Mouse (Mus musculus) forebrain, embryonic 14.5 days (tissue): Measurements from ENCODE around the gene Ovol2. TPM values are rescaled to one million over a fixed set of nuclear protein-coding genes. Genes with fewer than 3 reads are reported as not detected.

Source experiments
- ATAC-seq: fragments of 200-750 bp; cut with Nextera tagmentation; 2 replicates; pipeline ENCODE4 v1.8.0; 2017; ENCODE audit warnings: mild to moderate bottlenecking, moderate library complexity
- DNase-seq: peaks from one replicate; pipeline ENCODE4 v3.0.0-alpha.2; 2015; ENCODE audit warnings: low spot score
- H3K27ac ChIP-seq: fragments of 300-500 bp; sonication (generic); 2 replicates; pipeline ENCODE4 v1.5.1; 2014; ENCODE audit warnings: low read depth, mild to moderate bottlenecking, control low read depth, low read length, moderate library complexity
- H3K27me3 ChIP-seq: fragments of 300-500 bp; sonication (generic); replicated peaks from 2 replicates; pipeline ENCODE4 v1.6.1; 2014; ENCODE audit warnings: low read length, control low read depth, mixed read lengths; ENCODE audit not compliant: control insufficient read depth, insufficient read depth
- H3K36me3 ChIP-seq: fragments of 300-500 bp; sonication (generic); 2 replicates; pipeline ENCODE4 v1.6.1; 2014; ENCODE audit warnings: low read length, control low read depth; ENCODE audit not compliant: control insufficient read depth, insufficient read depth
- H3K4me1 ChIP-seq: fragments of 300-500 bp; sonication (generic); 2 replicates; pipeline ENCODE4 v1.6.1; 2014; ENCODE audit warnings: antibody characterized with exemption, low read length, control low read depth; ENCODE audit not compliant: control insufficient read depth, insufficient read depth
- H3K4me2 ChIP-seq: fragments of 300-500 bp; sonication (generic); 2 replicates; pipeline ENCODE4 v1.6.1; 2014; ENCODE audit warnings: mild to moderate bottlenecking, control low read depth, low read length
- H3K4me3 ChIP-seq: fragments of 300-500 bp; sonication (generic); 2 replicates; pipeline ENCODE4 v1.5.1; 2014; ENCODE audit warnings: low read depth, low read length, control low read depth
- H3K9ac ChIP-seq: fragments of 300-500 bp; sonication (generic); 2 replicates; pipeline ENCODE4 v1.6.1; 2014; ENCODE audit warnings: mild to moderate bottlenecking, low read length, control low read depth, moderate library complexity
- H3K9me3 ChIP-seq: fragments of 300-500 bp; sonication (generic); replicated peaks from 2 replicates; pipeline ENCODE4 v1.6.1; 2016; ENCODE audit warnings: low read length, control low read depth, mixed read lengths; ENCODE audit not compliant: control insufficient read depth
- WGBS: fragments of 180-500 bp; shearing (Covaris S2); extraction: QIAGEN DNeasy Blood & Tissue Kit; methylation state at CpG from one replicate; pipeline ENCODE4 v1.1.7; 2014; 5-methylcytosine and 5-hydroxymethylcytosine counted together
- polyA plus RNA-seq: library from polyadenylated mRNA; unstranded; fragments of >200 nt; fragmentation: Nextera tagmentation; extraction: Ambion mirVana; gene quantifications from 2 replicates; pipeline ENCODE4 v1.2.1, GENCODE M21; 2014

Gene Ovol2
- polyA plus RNA-seq, result not detected in 2 replicates

DNA sequence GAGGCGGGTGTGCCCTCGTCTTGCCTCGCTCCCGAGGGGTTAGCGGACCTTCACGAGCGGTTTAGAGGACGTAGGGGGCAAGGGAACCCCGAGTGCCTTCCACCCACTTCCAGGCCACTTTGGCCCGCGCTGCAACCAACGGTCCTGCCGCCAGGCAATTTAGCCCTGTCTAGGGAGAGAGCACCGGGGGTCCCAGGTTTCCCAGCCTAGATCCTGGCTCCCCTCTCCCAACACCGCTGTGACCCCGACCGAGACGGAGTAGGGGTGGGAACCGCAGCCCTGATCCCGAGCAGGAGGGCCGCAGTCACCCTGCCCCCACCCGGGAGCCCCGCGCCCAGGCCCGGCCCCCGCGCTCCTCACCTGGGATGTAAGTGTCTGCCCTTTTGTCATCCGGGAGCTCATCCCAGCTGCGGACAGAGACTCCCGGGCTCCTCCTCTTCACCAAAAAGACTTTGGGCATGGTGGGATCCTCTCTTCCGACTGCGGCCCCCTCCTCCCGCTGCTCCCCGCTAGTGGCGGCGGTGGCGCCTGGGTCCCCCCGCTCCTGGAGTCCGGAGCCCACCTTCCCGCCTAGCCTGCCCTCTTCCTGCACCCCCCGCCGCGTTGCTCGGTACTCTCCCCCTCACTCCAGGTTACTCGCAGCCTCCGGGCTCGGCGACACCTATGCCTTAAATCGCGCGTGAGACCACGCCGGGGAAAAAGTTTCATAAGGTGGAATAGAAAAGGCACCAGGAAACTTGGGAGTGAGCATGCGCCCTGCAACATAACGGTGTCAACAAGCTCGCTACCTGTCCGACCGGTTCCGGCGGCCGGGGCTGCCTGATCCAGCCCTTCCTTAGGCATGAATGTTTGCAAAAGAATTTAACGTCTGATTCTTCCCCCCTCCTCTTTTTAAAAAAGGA lies at the start of gene Ovol2:
Ovol2 (minus strand) TSS at position 746 of the 902 bp plus-strand sequence.
- H3K4me3 ChIP-seq, result peak within 1 kb of the TSS; percentile 46
- peaks cover 63% of the 10 kb centered on the region for H3K27me3 ChIP-seq
- H3K4me2 ChIP-seq, result peak within 1 kb of the TSS; percentile 91
- peaks cover 16% of the 10 kb centered on the region for H3K4me1 ChIP-seq
- ATAC-seq (peak; percentile 49), DNase-seq (no peak)
- H3K36me3 ChIP-seq, result no peaks in the 10 kb centered on the region
- no peak within 1 kb of the TSS for H3K27ac ChIP-seq
- H3K9me3 ChIP-seq, result no peaks in the 10 kb centered on the region
- WGBS, result 1% methylated on average over 59 of the region's 62 CpGs
- peak within 1 kb of the TSS; percentile 52 for H3K9ac ChIP-seq

DNA sequence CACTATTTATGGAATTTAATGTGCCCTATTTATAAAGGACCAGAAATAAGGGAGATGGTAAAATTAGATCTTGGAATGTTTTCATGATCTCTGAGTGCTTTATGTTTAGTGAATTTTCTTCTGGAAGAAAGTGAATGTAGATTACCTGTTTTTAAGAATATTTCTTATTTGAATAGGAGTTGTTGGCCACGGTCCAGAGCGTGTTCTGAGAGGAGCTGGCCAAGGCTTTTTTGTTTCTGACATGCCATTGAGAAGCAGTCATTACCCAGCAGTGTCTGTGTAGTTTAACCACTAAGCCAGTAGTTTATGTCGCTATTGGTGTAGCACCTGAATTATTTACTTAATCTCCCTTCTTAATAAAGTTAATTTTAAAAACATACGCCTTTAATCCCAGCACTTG lies 49.8 kb upstream of the Ovol2 start:
- H3K4me3 ChIP-seq, result no peak overlapping the region
- H3K36me3 ChIP-seq, result peaks cover 86% of the 10 kb centered on the region
- no peak overlapping the region for H3K27ac ChIP-seq
- no peaks in the 10 kb centered on the region for H3K27me3 ChIP-seq
- 87% methylated on average over 4 of the region's 4 CpGs for WGBS
- H3K4me2 ChIP-seq, result no peak overlapping the region
- no peaks in the 10 kb centered on the region for H3K4me1 ChIP-seq
- no peak for DNase-seq
- H3K9ac ChIP-seq, result no peak overlapping the region
- no peak for ATAC-seq
- no peaks in the 10 kb centered on the region for H3K9me3 ChIP-seq

DNA sequence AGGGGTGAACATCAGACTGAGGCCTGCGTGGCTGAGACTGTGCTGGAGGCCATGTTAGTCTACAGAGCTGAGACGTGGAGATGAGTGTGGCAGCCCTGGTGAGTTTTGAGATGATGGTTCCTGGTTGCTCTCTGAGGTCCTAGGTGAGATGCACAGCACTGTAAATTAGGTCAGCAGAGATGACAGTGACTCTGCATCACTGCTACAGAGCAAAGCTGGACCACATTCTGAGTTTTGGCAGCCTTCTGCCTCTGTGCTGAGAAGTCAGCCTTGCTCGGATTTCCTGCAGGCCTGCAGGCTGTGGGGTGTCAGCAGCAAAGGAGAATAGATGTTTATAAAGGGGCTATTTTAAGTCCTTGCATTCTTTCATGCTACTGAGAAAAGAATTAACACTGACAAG lies 49.3 kb upstream of the Ovol2 start:
- H3K27ac ChIP-seq, result no peak overlapping the region
- WGBS, result 79% methylated on average over 3 of the region's 3 CpGs
- H3K9ac ChIP-seq, result no peak overlapping the region
- H3K36me3 ChIP-seq, result peaks cover 90% of the 10 kb centered on the region
- no peak overlapping the region for H3K4me2 ChIP-seq
- no peaks in the 10 kb centered on the region for H3K4me1 ChIP-seq
- H3K9me3 ChIP-seq, result no peaks in the 10 kb centered on the region
- no peak overlapping the region for H3K4me3 ChIP-seq
- no peak for ATAC-seq
- no peaks in the 10 kb centered on the region for H3K27me3 ChIP-seq
- DNase-seq, result no peak

DNA sequence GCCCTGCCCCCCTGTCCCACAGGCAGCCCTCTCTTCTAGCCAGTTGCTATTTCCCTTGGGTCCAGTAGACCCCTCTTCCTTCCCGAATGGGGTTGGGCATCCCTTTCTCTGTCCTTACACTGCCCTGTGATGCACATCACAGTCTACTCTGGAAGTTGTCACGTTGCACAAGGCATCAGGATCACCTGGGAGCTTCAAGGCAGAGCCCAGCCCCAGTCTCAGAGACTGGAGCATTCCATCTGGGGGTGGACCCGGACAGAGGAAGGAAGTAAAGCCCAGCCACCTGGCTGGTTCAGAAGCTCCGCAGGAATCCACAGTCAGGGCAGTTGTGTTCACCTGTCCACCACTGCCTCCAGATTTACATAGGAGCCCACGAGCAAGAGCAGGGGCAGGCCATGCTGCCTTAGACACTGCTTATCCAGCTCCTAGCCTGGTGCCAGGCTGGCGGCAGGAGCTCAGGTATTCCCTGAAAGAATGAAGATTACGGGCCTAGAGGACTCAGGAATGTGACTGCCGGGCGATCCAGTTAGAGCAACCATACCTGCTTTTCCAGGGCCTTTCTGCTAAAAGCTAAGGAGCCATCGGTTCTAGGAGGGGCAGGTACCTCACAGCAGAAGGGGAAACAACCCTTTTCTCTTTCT lies 43.2 kb upstream of the Ovol2 start:
- Histone ChIP-seq H3K9ac (no peak overlapping the region), H3K36me3 (peaks cover 67% of the 10 kb centered on the region), H3K27ac (no peak overlapping the region), H3K4me3 (no peak overlapping the region), H3K9me3 (no peaks in the 10 kb centered on the region), H3K27me3 (no peaks in the 10 kb centered on the region), H3K4me1 (peaks cover 1% of the 10 kb centered on the region; the same call in 1 of the 2 replicates), H3K4me2 (no peak overlapping the region)
- no peak for ATAC-seq
- no peak for DNase-seq
- WGBS, result 94% methylated on average over 10 of the region's 10 CpGs

DNA sequence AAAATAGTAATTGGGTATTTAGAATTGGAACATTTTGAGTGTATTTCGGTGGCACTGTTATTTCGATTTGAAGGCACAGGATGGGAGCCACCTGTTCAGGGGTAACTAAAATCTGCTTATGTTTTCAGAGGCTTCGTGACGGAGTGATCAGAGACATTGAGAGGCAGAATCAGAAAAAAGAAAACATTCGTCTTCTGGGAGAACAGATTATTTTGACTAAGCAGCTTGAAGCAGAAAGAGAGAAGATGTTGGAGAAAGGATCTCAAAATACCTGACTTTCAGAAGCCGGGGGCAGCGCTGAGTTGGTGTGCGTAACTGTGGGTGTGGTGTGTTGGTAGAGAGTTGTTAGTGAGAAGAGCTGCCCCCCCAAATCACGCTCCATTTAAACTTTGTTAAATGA lies 41.1 kb upstream of the Ovol2 start:
- WGBS, result 97% methylated on average over 9 of the region's 9 CpGs
- Histone ChIP-seq H3K27ac (no peak overlapping the region), H3K4me3 (no peak overlapping the region), H3K4me2 (no peak overlapping the region), H3K9me3 (no peaks in the 10 kb centered on the region), H3K27me3 (no peaks in the 10 kb centered on the region), H3K9ac (no peak overlapping the region), H3K4me1 (peaks cover 9% of the 10 kb centered on the region; the same call in 1 of the 2 replicates), H3K36me3 (peaks cover 47% of the 10 kb centered on the region)
- ATAC-seq, result no peak
- no peak for DNase-seq

DNA sequence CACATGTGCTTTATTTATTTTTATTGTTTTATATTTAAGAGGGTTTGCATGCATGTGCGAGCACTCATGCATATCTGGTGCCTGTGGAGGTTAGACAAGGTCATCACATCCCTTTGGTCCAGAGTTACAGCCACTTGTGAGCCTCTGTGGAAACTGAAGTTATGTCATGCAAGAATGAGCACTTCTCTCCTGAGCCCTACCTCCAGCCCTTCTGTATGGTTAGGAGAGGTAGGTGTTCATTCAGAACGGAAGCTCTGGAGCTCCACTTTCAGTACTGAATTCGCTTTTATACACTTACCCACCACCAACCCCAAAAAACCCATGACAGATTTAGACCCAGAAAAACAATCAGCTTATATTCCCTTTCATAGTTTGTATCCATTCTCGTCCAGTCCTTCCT lies 39.6 kb upstream of the Ovol2 start:
- H3K4me2 ChIP-seq, result no peak overlapping the region
- no peaks in the 10 kb centered on the region for H3K27me3 ChIP-seq
- peaks cover 9% of the 10 kb centered on the region; the same call in 1 of the 2 replicates for H3K4me1 ChIP-seq
- DNase-seq (no peak), ATAC-seq (no peak)
- WGBS, result 90% methylated on average over 4 of the region's 4 CpGs
- no peaks in the 10 kb centered on the region for H3K9me3 ChIP-seq
- no peak overlapping the region for H3K9ac ChIP-seq
- H3K4me3 ChIP-seq, result no peak overlapping the region
- H3K36me3 ChIP-seq, result peaks cover 33% of the 10 kb centered on the region
- no peak overlapping the region for H3K27ac ChIP-seq

DNA sequence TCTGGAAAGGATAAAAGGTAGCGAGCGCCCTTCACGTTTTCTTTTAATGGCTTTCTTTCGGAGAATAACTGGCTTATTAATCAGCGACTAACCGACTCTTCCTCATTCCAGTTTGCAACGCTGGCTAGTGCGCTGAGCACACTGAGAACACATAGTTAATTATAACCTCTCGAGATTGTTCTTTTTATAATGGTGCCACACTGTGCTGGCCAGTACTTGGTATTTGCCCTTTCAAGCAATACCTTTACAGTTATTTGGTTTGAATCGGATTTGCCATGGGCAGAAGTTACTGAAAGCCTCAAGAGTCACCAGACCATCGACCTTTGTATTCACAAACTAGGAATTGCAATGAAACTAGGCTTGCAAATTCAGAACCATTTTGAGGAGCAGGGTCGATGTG lies 37.6 kb upstream of the Ovol2 start:
- Histone ChIP-seq H3K4me2 (peak overlapping the region; percentile 80), H3K27me3 (no peaks in the 10 kb centered on the region), H3K9me3 (no peaks in the 10 kb centered on the region), H3K4me3 (peak overlapping the region; percentile 88), H3K27ac (peak overlapping the region; percentile 86; the same call in 1 of the 2 replicates), H3K36me3 (peaks cover 16% of the 10 kb centered on the region), H3K9ac (peak overlapping the region; percentile 92), H3K4me1 (peaks cover 9% of the 10 kb centered on the region; the same call in 1 of the 2 replicates)
- peak; percentile 19; the same call in 1 of the 2 replicates for ATAC-seq
- DNase-seq, result no peak
- 1% methylated on average over 12 of the region's 12 CpGs for WGBS

DNA sequence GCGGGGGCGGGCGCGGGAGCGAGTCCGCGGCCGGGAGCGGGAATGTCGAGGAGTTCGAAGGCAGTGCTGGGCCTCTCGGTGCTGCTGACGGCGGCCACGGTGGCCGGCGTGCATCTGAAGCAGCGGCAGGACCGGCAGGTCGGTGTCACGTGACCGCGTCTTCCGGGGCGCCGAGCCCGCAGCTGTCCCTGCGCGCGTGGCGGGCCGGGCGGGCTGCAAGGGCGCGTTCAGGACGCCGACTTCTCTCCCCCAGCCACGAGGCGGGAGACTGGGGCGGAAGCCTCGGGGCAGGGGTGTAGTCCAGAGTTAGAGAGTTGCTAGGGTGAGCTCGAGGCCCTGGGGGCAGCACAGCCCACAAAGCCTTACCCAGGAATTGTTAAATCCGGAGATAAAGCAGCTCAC lies 37.1 kb upstream of the Ovol2 start:
- H3K4me3 ChIP-seq, result peak overlapping the region; percentile 88

More for the DNA sequence above, 37.1 kb upstream of the Ovol2 start:
- Histone ChIP-seq H3K9ac (peak overlapping the region; percentile 92), H3K4me2 (peak overlapping the region; percentile 80), H3K9me3 (no peaks in the 10 kb centered on the region), H3K36me3 (peaks cover 11% of the 10 kb centered on the region), H3K27ac (peak overlapping the region; percentile 86), H3K4me1 (peaks cover 9% of the 10 kb centered on the region; the same call in 1 of the 2 replicates), H3K27me3 (no peaks in the 10 kb centered on the region)
- DNase-seq (peak; percentile 76), ATAC-seq (peak; percentile 91)
- WGBS, result 0% methylated on average over 4 of the region's 43 CpGs
